Comparison of ENCODE assay signal across 22 mouse cellular contexts in genomic region chrX:114975346-114975843, GRCm38 (mm10).
DNase-seq lines count a peak whose midpoint lies in the region; TF ChIP-seq lines count a peak whose summit lies in the region.
"Had no signal": no experiment of that assay in that cellular context is flagged by ENCODE, and none has a peak within 500 bp of the region (broad histone marks: within the 10 kb centered on the region; RNA-seq: fewer than 3 reads in every experiment).

No protein-coding gene starts in this region.

- H3K27ac ChIP-seq in ES-Bruce4 (ENCODE audit: insufficient read depth, low read length) (peak overlapping the region; percentile 79), ES-E14 (ENCODE audit: insufficient read depth, low read depth, low read length, poor library complexity, severe bottlenecking) (peak overlapping the region; percentile 77; the same call in 1 of the 2 replicates)
- H3K27ac ChIP-seq: embryonic facial prominence, embryonic 13.5 days; embryonic facial prominence, embryonic 15.5 days; forebrain, embryonic 10.5 days; forebrain, embryonic 12.5 days had no signal

- H3K4me1 ChIP-seq in ES-Bruce4 (ENCODE audit: control insufficient read depth, insufficient read depth, low read length) (no peaks in the 10 kb centered on the region), ES-E14 (ENCODE audit: control insufficient read depth in 2 of 2, insufficient read depth in 2 of 2, low read length in 2 of 2, poor library complexity in 1 of 2) (no peaks in the 10 kb centered on the region)
- H3K4me1 ChIP-seq: embryonic facial prominence, embryonic 13.5 days; embryonic facial prominence, embryonic 15.5 days; forebrain, embryonic 10.5 days; forebrain, embryonic 12.5 days had no signal

- in situ Hi-C loops in ES-E14 (cut with MboI; ENCODE audit: low sequenced_read_pairs in 2 of 2, unreplicated experiment in 2 of 2): no loop called here

- H3K4me3 ChIP-seq in ES-Bruce4 (ENCODE audit: low read depth, low read length): no peak overlapping the region
- H3K4me3 ChIP-seq in ES-E14 (ENCODE audit: insufficient read depth in 1 of 2, low read depth in 1 of 2, low read length in 2 of 2, poor library complexity in 1 of 2, severe bottlenecking in 1 of 2): no peak overlapping the region
- H3K4me3 ChIP-seq: embryonic facial prominence, embryonic 13.5 days; embryonic facial prominence, embryonic 15.5 days; erythroblast, embryonic 14.5 days; forebrain, embryonic 10.5 days; forebrain, embryonic 12.5 days had no signal

- H3K36me3 ChIP-seq in ES-Bruce4 (ENCODE audit: control insufficient read depth, insufficient read depth, low read length, poor library complexity, severe bottlenecking) (no peaks in the 10 kb centered on the region), ES-E14 (ENCODE audit: control insufficient read depth, insufficient read depth, low read length, poor library complexity, severe bottlenecking) (no peaks in the 10 kb centered on the region)
- H3K36me3 ChIP-seq: embryonic facial prominence, embryonic 13.5 days; embryonic facial prominence, embryonic 15.5 days; forebrain, embryonic 10.5 days; forebrain, embryonic 12.5 days had no signal

- no peak for TF ChIP-seq CTCF in ES-Bruce4 (IDR thresholded peaks at IDR 0.05; ENCODE audit: low read depth, low read length)

- H3K9ac ChIP-seq in ES-Bruce4 (ENCODE audit: low read depth, poor library complexity, severe bottlenecking): no peak overlapping the region
- no peak overlapping the region for H3K9ac ChIP-seq in ES-E14 (ENCODE audit: insufficient read depth, low read depth, low read length, poor library complexity, severe bottlenecking)
- H3K9ac ChIP-seq: embryonic facial prominence, embryonic 13.5 days; embryonic facial prominence, embryonic 15.5 days; forebrain, embryonic 12.5 days had no signal

- peak; percentile 39 for DNase-seq in ES-E14 (ENCODE audit: low read depth, low spot score)
- peak; percentile 83 for DNase-seq in ZHBTc4 (ENCODE audit: low read depth, low spot score)
- DNase-seq in left cerebral cortex, adult 9 months (ENCODE audit: low spot score in 2 of 2): no peak
- DNase-seq in right cerebral cortex, adult 2 months (ENCODE audit: low spot score in 2 of 2): no peak
- DNase-seq: adrenal gland, adult 2 months; adrenal gland, postnatal 10 days; adrenal gland, postnatal 25 days; B cell, adult 2 months; cerebellum, adult 11 months; cerebellum, adult 18-20 months; cerebellum, adult 8-10 months; cerebellum, adult 9-11 months; cerebellum, postnatal 14 days; cerebellum, postnatal 36 days; embryo, embryonic 11 days had no signal

- H3K27me3 ChIP-seq in ES-Bruce4 (ENCODE audit: control insufficient read depth, insufficient read depth, low read length, poor library complexity, severe bottlenecking): no peaks in the 10 kb centered on the region
- H3K27me3 ChIP-seq: CH12.LX; embryonic facial prominence, embryonic 13.5 days; embryonic facial prominence, embryonic 15.5 days; forebrain, embryonic 12.5 days had no signal

- H3K9me3 ChIP-seq in ES-Bruce4 (replicated peaks; ENCODE audit: control insufficient read depth, insufficient read depth, low read length, poor library complexity, severe bottlenecking): peaks cover 3% of the 10 kb centered on the region; the same call in 1 of the 2 replicates
- no peaks in the 10 kb centered on the region for H3K9me3 ChIP-seq in ES-E14 (ENCODE audit: control insufficient read depth, insufficient read depth, low read depth, low read length)
- H3K9me3 ChIP-seq: embryonic facial prominence, embryonic 13.5 days; embryonic facial prominence, embryonic 15.5 days; forebrain, embryonic 10.5 days; forebrain, embryonic 12.5 days had no signal

- TF ChIP-seq EP300 in ES-Bruce4 (IDR thresholded peaks at IDR 0.05; ENCODE audit: insufficient read depth, low read depth, low read length): peak; percentile 92

- no peak for TF ChIP-seq POLR2A in ES-Bruce4 (IDR thresholded peaks at IDR 0.05; ENCODE audit: insufficient read depth, low read length)

TF ChIP-seq in ES-E14, 5 proteins besides CTCF, POLR2A, EP300 and RAD21:
- TF ChIP-seq HCFC1 (IDR thresholded peaks at IDR 0.05; ENCODE audit: borderline replicate concordance, insufficient read depth, low read length) (no peak), ZC3H11A (IDR thresholded peaks at IDR 0.05; ENCODE audit: borderline replicate concordance, low read depth, low read length) (no peak), MAFK (IDR thresholded peaks at IDR 0.05; ENCODE audit: insufficient read depth, low read depth, low read length) (no peak), ZNF384 (IDR thresholded peaks at IDR 0.05; ENCODE audit: low read depth, low read length) (no peak), CHD2 (IDR thresholded peaks at IDR 0.05; ENCODE audit: low read depth, low read length) (no peak)

Comparison
In these comparisons a context has a peak if more than half of its experiments do, and no peak if none do; other contexts are left out.
1. DNase-seq: peak in ES-E14 (single experiment) and ZHBTc4 (single experiment); none in left cerebral cortex, adult 9 months (0 of 2) and right cerebral cortex, adult 2 months (0 of 2).